Mouse (Mus musculus) hindbrain, embryonic 14.5 days (tissue): ENCODE measurements around the gene Trove2. TPM values are rescaled to one million over a fixed set of nuclear protein-coding genes. Genes with fewer than 3 reads are reported as not detected.

Experiments used
- ATAC-seq: fragments of 200-750 bp; cut with Nextera tagmentation; 2 replicates; pipeline ENCODE4 v1.8.0; 2017; ENCODE audit warnings: moderate number of reproducible peaks, mild to moderate bottlenecking, moderate TSS enrichment, moderate library complexity; ENCODE audit not compliant: low FRiP score
- DNase-seq: peaks from one replicate; pipeline ENCODE4 v3.0.0-alpha.2; 2015; ENCODE audit warnings: low spot score
- H3K27ac ChIP-seq: fragments of 300-500 bp; sonication (generic); 2 replicates; pipeline ENCODE4 v1.5.1; 2014; ENCODE audit warnings: mild to moderate bottlenecking, moderate library complexity
- H3K27me3 ChIP-seq: fragments of 300-500 bp; sonication (generic); 2 replicates; pipeline ENCODE4 v1.6.1; 2014; ENCODE audit warnings: mild to moderate bottlenecking, low read length, mixed read lengths; ENCODE audit not compliant: control insufficient read depth, insufficient read depth
- H3K36me3 ChIP-seq: fragments of 300-500 bp; sonication (generic); replicated peaks from 2 replicates; pipeline ENCODE4 v1.6.1; 2014; ENCODE audit not compliant: control insufficient read depth, insufficient read depth
- H3K4me1 ChIP-seq: fragments of 300-500 bp; sonication (generic); replicated peaks from 2 replicates; pipeline ENCODE4 v1.6.1; 2014; ENCODE audit warnings: antibody characterized with exemption, low read length, mixed read lengths; ENCODE audit not compliant: control insufficient read depth, insufficient read depth
- H3K4me2 ChIP-seq: fragments of 300-500 bp; sonication (generic); replicated peaks from 2 replicates; pipeline ENCODE4 v1.6.1; 2014; ENCODE audit warnings: mild to moderate bottlenecking, moderate library complexity
- H3K4me3 ChIP-seq: fragments of 300-500 bp; sonication (generic); replicated peaks from 2 replicates; pipeline ENCODE4 v1.5.1; 2014; ENCODE audit warnings: mild to moderate bottlenecking, low read length
- H3K9ac ChIP-seq: fragments of 300-500 bp; sonication (generic); 2 replicates; pipeline ENCODE4 v1.6.1; 2014
- H3K9me3 ChIP-seq: fragments of 300-500 bp; sonication (generic); 2 replicates; pipeline ENCODE4 v1.6.1; 2016; ENCODE audit warnings: low read length; ENCODE audit not compliant: control insufficient read depth
- WGBS: fragments of 180-500 bp; shearing (Covaris S2); extraction: QIAGEN DNeasy Blood & Tissue Kit; methylation state at CpG from one replicate; pipeline ENCODE4 v1.1.7; 2014; 5-methylcytosine and 5-hydroxymethylcytosine counted together
- polyA plus RNA-seq: library from polyadenylated mRNA; unstranded; fragments of >200 nt; fragmentation: Nextera tagmentation; extraction: Ambion mirVana; gene quantifications from 2 replicates; pipeline ENCODE4 v1.2.1, GENCODE M21; 2014

Trove2 gene
- polyA plus RNA-seq, result 31.4 and 34.5 TPM in 2 replicates

DNA sequence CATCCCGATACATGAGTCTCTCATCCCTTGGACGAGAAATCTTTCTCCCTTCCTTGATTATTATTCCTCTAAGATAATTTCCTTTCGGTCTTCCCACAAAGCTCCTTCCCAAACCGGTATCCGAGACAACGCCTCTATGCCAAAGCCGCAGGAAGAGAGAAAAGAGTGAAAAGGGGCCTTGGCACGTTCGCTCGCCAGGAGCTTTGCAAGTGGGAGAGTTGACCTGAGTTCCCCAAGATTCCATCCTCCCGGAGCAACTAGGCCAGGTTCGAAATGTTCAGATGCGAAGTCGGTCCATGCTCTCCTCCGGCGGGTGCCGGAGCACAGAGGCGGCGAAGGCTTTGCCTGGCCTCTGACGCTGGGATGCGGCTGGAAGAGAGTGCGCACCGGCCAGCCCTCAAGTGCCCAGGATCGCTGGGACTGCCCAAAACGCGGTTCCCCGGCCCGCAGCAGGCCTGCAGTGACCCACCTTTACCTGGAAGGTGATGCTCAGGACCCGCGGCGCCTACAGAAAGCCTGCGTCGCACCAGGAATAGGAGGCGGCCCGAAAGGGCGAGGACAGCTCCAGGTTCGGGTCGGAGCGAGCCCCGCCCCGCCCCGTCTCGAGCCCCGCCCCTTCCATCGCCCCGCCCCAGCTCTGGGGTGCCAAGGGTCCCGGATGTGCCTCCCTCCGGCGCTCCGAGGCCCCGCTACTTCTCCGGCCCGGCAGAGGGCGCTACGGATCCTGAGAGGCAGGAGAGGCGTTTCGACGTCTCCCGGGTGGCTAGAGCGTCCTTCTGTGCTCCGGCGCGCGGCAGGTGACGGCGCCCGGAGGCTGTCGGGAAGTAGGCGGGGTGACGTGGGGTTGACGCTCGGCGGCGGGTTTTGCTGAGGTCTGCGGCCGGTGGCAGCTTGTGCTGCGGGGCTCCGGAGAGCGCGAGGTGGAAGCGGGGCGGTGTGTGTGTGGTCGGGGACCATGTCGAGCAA is at the start of gene Trove2, which contains the start of gene Uchl5:
Trove2 (minus strand) TSS at position 623 of the 966 bp plus-strand sequence.
Uchl5 (plus strand) TSS at position 827 of the 966 bp plus-strand sequence.
- WGBS, result under 1% methylated on average over 79 of the region's 84 CpGs
- peak within 1 kb of the TSS; percentile 80 for H3K4me3 ChIP-seq
- H3K36me3 ChIP-seq, result no peaks in the 10 kb centered on the region; the same call in 1 of the 2 replicates
- H3K4me2 ChIP-seq, result peak within 1 kb of the TSS; percentile 82
- peak within 1 kb of the TSS; percentile 77 for H3K27ac ChIP-seq
- H3K9me3 ChIP-seq, result no peaks in the 10 kb centered on the region
- H3K9ac ChIP-seq, result peak within 1 kb of the TSS; percentile 83
- peaks cover 36% of the 10 kb centered on the region for H3K4me1 ChIP-seq
- ATAC-seq (peak; percentile 95), DNase-seq (peak; percentile 99)
- no peaks in the 10 kb centered on the region for H3K27me3 ChIP-seq

- 90% methylated on average over 3 of the region's 3 CpGs for WGBS
Observed at GRCm38 (mm10) chr1:143822677-143823076, 45.8 kb upstream of the Trove2 start.

DNA sequence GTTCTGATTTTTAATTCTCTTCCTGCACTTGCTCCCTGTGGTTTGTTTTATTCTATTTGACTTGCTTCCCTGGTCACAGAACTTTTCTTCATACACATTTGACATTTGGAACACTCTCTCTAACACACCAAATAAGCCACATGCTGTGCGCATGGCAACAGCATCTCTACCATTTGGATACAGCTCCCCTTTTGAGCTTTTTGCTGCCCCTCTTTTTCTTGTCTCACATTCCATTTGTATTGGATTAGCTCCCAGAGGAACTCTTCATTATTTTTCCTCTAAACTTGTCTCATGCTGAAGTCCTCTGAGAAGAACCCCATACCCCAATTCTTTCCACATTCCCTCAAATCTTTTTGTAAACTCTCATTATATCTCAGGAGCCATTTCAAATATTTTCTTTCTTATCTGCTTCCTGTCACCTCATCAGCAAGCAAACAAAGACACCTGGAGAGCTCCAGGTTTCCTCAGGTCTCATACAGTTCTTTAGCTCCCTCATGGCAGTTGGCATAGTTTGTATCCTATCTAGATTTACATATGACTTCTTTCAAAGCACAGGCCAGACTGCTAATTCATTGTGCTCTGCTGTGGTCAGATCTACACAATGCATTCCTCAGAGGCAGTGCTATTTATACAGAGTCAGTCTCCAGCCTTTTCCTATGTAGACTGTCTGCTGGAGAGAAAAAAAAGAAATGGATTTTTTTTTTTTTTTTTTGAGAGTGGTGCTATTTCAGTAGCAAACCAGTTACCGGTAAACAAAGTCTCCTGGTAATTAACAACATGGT is 43.4 kb upstream of the Trove2 start:
- peak; percentile 46 for DNase-seq
- whole genome bisulfite sequencing, result 21% methylated on average over 2 of the region's 2 CpGs
- Histone ChIP-seq H3K4me1 (0 out of 2 replicates have a peak, but pooled peaks cover 8% of the 10 kb centered on the region), H3K9ac (no peak overlapping the region), H3K27me3 (no peaks in the 10 kb centered on the region), H3K4me2 (no peak overlapping the region), H3K27ac (peak overlapping the region; percentile 66), H3K4me3 (no peak overlapping the region), H3K9me3 (no peaks in the 10 kb centered on the region), H3K36me3 (no peaks in the 10 kb centered on the region)
- ATAC-seq, result peak; percentile 91

More at GRCm38 (mm10) chr1:143822677-143823076, 45.8 kb upstream of the Trove2 start:
- Histone ChIP-seq H3K36me3 (no peaks in the 10 kb centered on the region), H3K4me3 (no peak overlapping the region), H3K4me2 (no peak overlapping the region), H3K4me1 (0 out of 2 replicates have a peak, but pooled peaks cover 8% of the 10 kb centered on the region), H3K9ac (no peak overlapping the region), H3K27ac (no peak overlapping the region), H3K27me3 (no peaks in the 10 kb centered on the region), H3K9me3 (no peaks in the 10 kb centered on the region)
- no peak for ATAC-seq
- DNase-seq, result no peak

DNA sequence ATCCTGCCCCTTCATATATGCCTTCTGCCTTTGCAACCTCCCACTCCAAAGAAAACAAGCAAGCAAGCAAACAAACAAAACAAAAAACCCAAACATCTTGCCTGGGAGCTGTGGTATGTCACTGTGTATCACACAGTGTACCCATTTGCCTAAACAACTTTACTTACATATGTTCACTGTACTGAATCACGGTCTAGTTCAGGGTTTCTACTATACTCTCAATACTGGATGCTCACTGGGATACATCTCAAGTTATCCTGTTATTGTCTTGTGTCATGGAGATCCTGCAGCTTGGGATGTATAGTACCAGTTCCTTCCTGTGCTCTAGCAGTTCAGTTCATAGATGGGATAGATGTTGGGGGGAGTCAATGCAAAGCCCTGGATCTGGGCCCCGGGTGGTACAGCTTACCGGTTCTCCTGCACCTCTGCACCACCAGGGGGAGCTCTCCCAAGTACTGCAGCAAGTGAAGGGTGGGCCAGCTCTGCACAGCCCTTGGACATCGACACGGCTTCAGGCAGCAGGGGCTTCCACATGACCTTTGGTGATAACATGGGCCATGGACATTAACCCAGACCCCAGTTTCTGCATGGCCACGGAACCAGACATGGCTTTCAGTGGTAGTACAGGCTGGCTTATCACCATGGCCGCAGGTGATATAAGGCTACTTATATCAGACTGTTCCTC is 37.0 kb upstream of the Trove2 start:
- no peak overlapping the region for H3K4me2 ChIP-seq
- peak; percentile 89 for ATAC-seq
- no peaks in the 10 kb centered on the region for H3K9me3 ChIP-seq

DNA sequence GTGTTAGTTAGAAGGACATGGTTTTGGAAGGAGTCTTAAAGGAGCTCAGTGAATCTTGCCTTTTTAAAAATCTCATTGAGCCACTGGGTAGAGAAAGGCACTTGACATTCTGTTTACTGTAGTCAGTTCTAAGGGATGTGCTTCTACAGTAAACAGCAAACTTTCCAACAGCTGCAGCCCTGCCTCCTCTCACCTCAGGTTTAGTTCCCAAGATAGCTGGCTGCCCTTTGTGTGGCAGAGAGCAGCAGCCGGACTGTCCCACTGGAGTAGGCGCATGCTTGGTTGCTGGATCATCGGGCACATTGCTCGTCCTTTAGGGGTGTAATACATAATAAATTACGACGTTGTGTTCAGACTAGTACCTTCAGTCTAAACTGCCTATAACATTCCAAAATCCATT is 32.2 kb upstream of the Trove2 start:
- no peak overlapping the region for H3K4me3 ChIP-seq
- no peak overlapping the region for H3K27ac ChIP-seq
- 0 out of 2 replicates have a peak, but pooled peaks cover 5% of the 10 kb centered on the region for H3K36me3 ChIP-seq
- WGBS, result 84% methylated on average over 6 of the region's 6 CpGs
- H3K9ac ChIP-seq, result no peak overlapping the region
- DNase-seq (no peak), ATAC-seq (no peak)
- no peaks in the 10 kb centered on the region for H3K4me1 ChIP-seq
- H3K4me2 ChIP-seq, result no peak overlapping the region
- no peaks in the 10 kb centered on the region for H3K27me3 ChIP-seq
- peaks cover 5% of the 10 kb centered on the region; the same call in 1 of the 2 replicates for H3K9me3 ChIP-seq

More for the DNA sequence above, 37.0 kb upstream of the Trove2 start:
- Histone ChIP-seq H3K4me1 (0 out of 2 replicates have a peak, but pooled peaks cover under 1% of the 10 kb centered on the region), H3K27me3 (no peaks in the 10 kb centered on the region), H3K9ac (no peak overlapping the region), H3K36me3 (no peaks in the 10 kb centered on the region), H3K27ac (no peak overlapping the region), H3K4me3 (no peak overlapping the region)
- DNase-seq, result peak; percentile 66
- WGBS, result 41% methylated on average over 7 of the region's 7 CpGs

DNA sequence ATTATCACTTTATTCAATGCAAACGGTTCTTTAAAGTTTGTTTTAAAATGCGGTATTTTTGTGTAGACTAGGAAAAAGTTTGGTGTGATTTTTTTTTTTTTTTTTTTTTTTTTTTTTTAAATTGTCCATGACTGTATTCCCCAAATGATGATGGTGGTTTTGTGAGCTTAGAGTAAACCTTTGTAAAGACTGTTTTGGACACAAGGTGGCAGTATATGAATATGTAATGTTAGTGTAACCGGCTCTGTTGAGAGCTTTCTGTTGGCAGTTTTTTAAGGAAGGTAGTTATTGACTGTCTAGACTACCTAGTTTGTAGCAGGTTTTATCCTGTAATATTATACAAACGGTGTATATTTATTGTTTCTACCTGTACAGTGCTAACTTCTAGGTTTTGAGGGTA is 26.7 kb upstream of the Trove2 start:
- peak; percentile 85 for ATAC-seq
- H3K27me3 ChIP-seq, result no peaks in the 10 kb centered on the region
- peak; percentile 96 for DNase-seq
- 39% methylated on average over 4 of the region's 4 CpGs for WGBS
- no peak overlapping the region for H3K9ac ChIP-seq
- H3K4me2 ChIP-seq, result no peak overlapping the region
- peaks cover 5% of the 10 kb centered on the region; the same call in 1 of the 2 replicates for H3K9me3 ChIP-seq
- 0 out of 2 replicates have a peak, but pooled peaks cover 12% of the 10 kb centered on the region for H3K36me3 ChIP-seq
- no peak overlapping the region for H3K4me3 ChIP-seq
- no peaks in the 10 kb centered on the region for H3K4me1 ChIP-seq
- H3K27ac ChIP-seq, result no peak overlapping the region

DNA sequence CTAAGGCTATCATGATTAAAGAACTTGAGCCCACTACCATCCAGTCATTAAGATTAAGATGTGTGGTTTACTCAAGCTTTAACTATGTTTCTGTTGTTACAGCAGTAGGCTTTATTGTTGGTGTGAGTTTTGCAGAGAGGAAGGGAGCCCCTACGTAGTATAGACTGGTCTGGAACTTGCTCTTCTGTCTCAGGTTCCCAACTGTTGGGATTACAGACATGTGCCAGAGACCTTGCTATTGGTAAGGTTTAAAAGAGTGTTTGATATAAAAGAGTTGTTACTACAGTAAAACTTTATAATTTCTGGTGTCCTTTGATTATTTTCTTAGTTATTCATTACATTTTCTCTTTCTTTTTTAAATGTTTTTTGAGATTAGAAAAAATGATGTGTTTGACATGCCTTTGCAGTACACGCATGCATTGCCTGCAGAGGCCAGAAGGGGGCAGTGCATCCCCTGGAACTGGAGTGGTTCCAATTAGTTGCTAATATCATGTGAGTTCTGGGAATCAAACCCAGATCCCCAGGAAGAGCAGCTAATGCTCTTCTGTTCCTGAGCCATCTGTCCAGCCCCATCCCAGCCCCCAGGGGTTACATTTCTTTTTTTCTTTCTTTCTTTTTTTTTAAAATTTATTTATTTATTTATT is 11.8 kb upstream of the Trove2 start:
- Histone ChIP-seq H3K4me2 (no peak overlapping the region), H3K27me3 (no peaks in the 10 kb centered on the region), H3K9ac (no peak overlapping the region), H3K4me1 (no peaks in the 10 kb centered on the region), H3K9me3 (no peaks in the 10 kb centered on the region), H3K27ac (no peak overlapping the region), H3K4me3 (no peak overlapping the region), H3K36me3 (no peaks in the 10 kb centered on the region)
- ATAC-seq (no peak), DNase-seq (no peak)
- 86% methylated on average over 2 of the region's 2 CpGs for WGBS

GRCm38 (mm10) chr1:143777558-143778218 is 820 bp upstream of the Trove2 start:
- Histone ChIP-seq H3K36me3 (no peaks in the 10 kb centered on the region; the same call in 1 of the 2 replicates), H3K9ac (peak overlapping the region; percentile 83), H3K4me3 (peak overlapping the region; percentile 80), H3K27ac (peak overlapping the region; percentile 72), H3K4me1 (peaks cover 36% of the 10 kb centered on the region), H3K9me3 (no peaks in the 10 kb centered on the region), H3K4me2 (peak overlapping the region; percentile 82), H3K27me3 (no peaks in the 10 kb centered on the region)
- DNase-seq (no peak), ATAC-seq (no peak)
- WGBS, result under 1% methylated on average over 35 of the region's 39 CpGs
